Mouse (Mus musculus) CD4-positive helper T cell, adult 2 months (primary cell): ENCODE measurements around the gene Safb.

Experiments used
- DNase-seq: peaks from one replicate; pipeline ENCODE4 v3.0.0-alpha.2; 2012; ENCODE audit warnings: low read depth, missing footprints, low spot score

Gene Safb

DNA sequence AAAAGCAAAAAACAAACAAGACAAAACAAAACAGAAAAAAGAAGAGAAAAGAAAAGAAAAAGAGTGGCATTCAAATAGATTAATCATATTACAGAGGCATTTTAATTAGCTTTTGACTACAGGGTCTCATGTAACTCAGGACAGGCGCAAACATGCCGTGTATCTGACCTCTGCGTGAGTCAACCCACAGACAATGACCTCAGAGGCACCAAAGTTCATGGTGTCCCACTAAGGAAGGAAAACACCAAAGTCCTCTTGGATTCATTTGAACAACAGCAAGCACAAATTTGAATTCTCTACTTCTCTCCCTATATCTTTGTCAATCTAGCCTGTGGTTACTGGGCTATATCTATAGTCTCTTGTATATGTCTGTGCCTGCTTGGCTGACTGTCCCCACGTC is 58.6 kb downstream of the Safb start:
- no peak for DNase-seq

DNA sequence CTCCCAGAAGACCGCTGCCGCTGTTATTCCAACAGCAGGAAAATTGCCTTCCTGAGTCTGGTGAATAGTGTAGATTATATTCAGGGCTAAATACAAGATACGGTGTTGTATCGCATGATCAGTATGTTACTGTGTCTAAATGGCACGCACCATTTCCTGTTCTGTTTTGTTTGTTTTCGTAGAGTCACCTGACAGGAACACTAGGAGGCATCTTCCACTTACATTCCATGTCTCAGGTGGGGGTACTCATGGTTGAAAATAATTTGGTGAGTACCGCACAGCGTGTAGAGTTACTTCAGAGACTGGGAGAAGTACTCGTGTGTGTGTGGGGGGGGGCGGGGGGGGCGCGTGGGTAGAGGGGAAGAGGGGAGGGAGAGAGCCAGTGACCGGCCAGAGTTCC is 62.9 kb downstream of the Safb start:
- DNase-seq: no peak

DNA sequence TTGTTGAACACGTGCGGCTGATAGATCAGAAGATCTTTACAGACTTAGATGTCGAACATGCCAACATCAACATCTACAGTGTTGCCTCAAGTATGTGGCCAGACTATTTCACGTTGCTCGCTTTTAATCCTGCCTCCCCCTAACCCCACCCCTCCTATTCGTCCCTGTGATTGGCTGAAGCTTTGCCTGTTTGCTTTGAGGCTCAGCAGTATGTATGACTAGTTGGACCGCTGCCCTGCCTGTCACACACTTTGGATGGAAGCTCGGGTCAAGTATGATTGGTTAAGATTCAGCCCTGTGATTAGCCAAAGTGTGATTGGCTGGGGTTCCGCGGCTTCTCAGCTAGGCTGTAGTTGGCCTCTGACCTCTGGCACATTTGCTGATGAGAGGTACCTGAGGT is 67.2 kb downstream of the Safb start:
- no peak for DNase-seq

DNA sequence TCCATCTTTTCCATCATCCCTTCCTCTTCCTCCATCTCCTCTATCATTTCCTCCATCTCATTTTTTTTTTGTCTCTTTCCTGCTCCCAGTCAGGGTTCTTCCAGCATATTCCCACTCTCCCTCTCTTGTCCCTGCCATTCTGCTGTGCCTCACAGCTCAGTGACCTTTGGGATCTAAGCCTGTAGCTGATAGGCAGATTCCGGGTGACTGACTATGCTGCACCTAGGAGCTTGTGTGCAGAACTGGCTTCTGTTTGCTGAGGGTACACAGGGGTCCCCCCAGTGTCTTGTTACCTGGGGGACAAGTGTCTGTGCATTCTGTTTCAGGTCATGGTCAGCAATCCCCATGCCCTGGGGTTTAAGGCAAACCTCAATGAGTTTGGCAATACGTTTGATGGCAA is 70.1 kb downstream of the Safb start:
- no peak for DNase-seq

DNA sequence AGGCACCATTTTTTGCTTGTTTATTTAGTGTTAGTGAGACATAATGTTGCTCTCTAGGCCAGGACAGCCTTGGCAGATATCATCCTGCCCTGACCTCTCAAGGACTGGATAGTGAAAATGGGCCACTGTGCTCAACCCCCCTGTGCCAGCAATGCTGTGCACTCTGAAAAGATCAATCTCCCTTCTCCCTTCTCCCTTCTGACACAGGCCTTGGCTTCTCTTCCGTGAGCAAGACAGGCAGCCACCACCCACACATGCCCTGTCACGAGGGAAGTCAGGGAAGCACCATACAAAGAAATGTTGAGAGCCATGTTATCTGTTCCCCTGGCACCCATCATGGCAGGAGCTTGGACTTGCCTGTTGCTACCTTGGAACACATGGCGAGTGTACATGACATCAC is 70.7 kb downstream of the Safb start:
- no peak for DNase-seq
